Mouse (Mus musculus) midbrain, embryonic 15.5 days (tissue): ENCODE data around the gene Rab14. TPM values are rescaled to one million over a fixed set of nuclear protein-coding genes. Genes with fewer than 3 reads are reported as not detected.

Experiments used
- ATAC-seq: fragments of 200-750 bp; cut with Nextera tagmentation; replicated peaks from 2 replicates; pipeline ENCODE4 v1.8.0; 2017; ENCODE audit warnings: moderate TSS enrichment
- H3K27ac ChIP-seq: fragments of 300-500 bp; sonication (generic); 2 replicates; pipeline ENCODE4 v1.5.1; 2015; ENCODE audit warnings: mild to moderate bottlenecking, inconsistent platforms
- H3K27me3 ChIP-seq: fragments of 300-500 bp; sonication (generic); replicated peaks from 2 replicates; pipeline ENCODE4 v1.6.1; 2015; ENCODE audit warnings: inconsistent platforms
- H3K36me3 ChIP-seq: fragments of 300-500 bp; sonication (generic); replicated peaks from 2 replicates; pipeline ENCODE4 v1.6.1; 2015; ENCODE audit warnings: inconsistent platforms
- H3K4me1 ChIP-seq: fragments of 300-500 bp; sonication (generic); 2 replicates; pipeline ENCODE4 v1.6.1; 2015; ENCODE audit warnings: inconsistent platforms
- H3K4me2 ChIP-seq: fragments of 300-500 bp; sonication (generic); 2 replicates; pipeline ENCODE4 v1.6.1; 2015; ENCODE audit warnings: inconsistent platforms, mild to moderate bottlenecking, moderate library complexity
- H3K4me3 ChIP-seq: fragments of 300-500 bp; sonication (generic); 2 replicates; pipeline ENCODE4 v1.5.1; 2015; ENCODE audit warnings: mild to moderate bottlenecking, inconsistent platforms
- H3K9ac ChIP-seq: fragments of 300-500 bp; sonication (generic); 2 replicates; pipeline ENCODE4 v1.6.1; 2015; ENCODE audit warnings: mild to moderate bottlenecking, inconsistent platforms
- H3K9me3 ChIP-seq: fragments of 300-500 bp; sonication (generic); 2 replicates; pipeline ENCODE4 v1.6.1; 2016; ENCODE audit warnings: inconsistent platforms
- WGBS: fragments of 180-500 bp; shearing (Covaris S2); methylation state at CpG from one replicate; pipeline ENCODE4 v1.1.7; 2015; ENCODE audit warnings: mixed read lengths; 5-methylcytosine and 5-hydroxymethylcytosine counted together
- polyA plus RNA-seq: library from polyadenylated mRNA; unstranded; fragments of >200 nt; fragmentation: Nextera tagmentation; extraction: Ambion mirVana; gene quantifications from 2 replicates; pipeline ENCODE4 v1.2.1, GENCODE M21; 2015

Rab14 gene
- polyA plus RNA-seq: 400 and 424 TPM in 2 replicates

GRCm38 (mm10) chr2:35200898-35201668 lies at the start of gene Rab14:
Rab14 (minus strand) TSS chr2:35201120.
- peaks cover 26% of the 10 kb centered on the region for H3K4me1 ChIP-seq
- no peaks in the 10 kb centered on the region for H3K9me3 ChIP-seq
- peak within 1 kb of the TSS; percentile 99 for H3K9ac ChIP-seq
- peak; percentile 97 for ATAC-seq
- under 1% methylated on average over 42 of the region's 47 CpGs for WGBS
- H3K4me2 ChIP-seq: peak within 1 kb of the TSS; percentile 64
- peak within 1 kb of the TSS; percentile 95 for H3K27ac ChIP-seq
- no peaks in the 10 kb centered on the region for H3K36me3 ChIP-seq
- no peaks in the 10 kb centered on the region for H3K27me3 ChIP-seq
- H3K4me3 ChIP-seq: peak within 1 kb of the TSS; percentile 98

GRCm38 (mm10) chr2:35247763-35248162 lies 46.8 kb upstream of the Rab14 start:
- Histone ChIP-seq H3K27ac (no peak overlapping the region), H3K36me3 (no peaks in the 10 kb centered on the region), H3K9ac (no peak overlapping the region), H3K9me3 (no peaks in the 10 kb centered on the region), H3K27me3 (no peaks in the 10 kb centered on the region), H3K4me1 (no peaks in the 10 kb centered on the region), H3K4me2 (no peak overlapping the region), H3K4me3 (no peak overlapping the region)
- no peak for ATAC-seq
- 74% methylated on average over 5 of the region's 5 CpGs for WGBS

GRCm38 (mm10) chr2:35244241-35244640 lies 43.3 kb upstream of the Rab14 start:
- Histone ChIP-seq H3K9me3 (no peaks in the 10 kb centered on the region), H3K4me1 (no peaks in the 10 kb centered on the region), H3K4me3 (no peak overlapping the region), H3K27me3 (no peaks in the 10 kb centered on the region), H3K27ac (no peak overlapping the region), H3K4me2 (no peak overlapping the region), H3K9ac (no peak overlapping the region), H3K36me3 (no peaks in the 10 kb centered on the region)
- 52% methylated on average over 3 of the region's 3 CpGs for WGBS
- no peak for ATAC-seq

- WGBS: 82% methylated on average over 6 of the region's 6 CpGs
- no peaks in the 10 kb centered on the region for H3K36me3 ChIP-seq
- H3K27ac ChIP-seq: no peak overlapping the region
- H3K9me3 ChIP-seq: no peaks in the 10 kb centered on the region
- H3K9ac ChIP-seq: no peak overlapping the region
- no peaks in the 10 kb centered on the region for H3K27me3 ChIP-seq
- no peak for ATAC-seq
- H3K4me1 ChIP-seq: peaks cover 3% of the 10 kb centered on the region; the same call in 1 of the 2 replicates
- no peak overlapping the region for H3K4me3 ChIP-seq
- H3K4me2 ChIP-seq: no peak overlapping the region
Observed at GRCm38 (mm10) chr2:35235021-35235420, 34.1 kb upstream of the Rab14 start.

GRCm38 (mm10) chr2:35233898-35234297 lies 33.0 kb upstream of the Rab14 start:
- H3K9me3 ChIP-seq: no peaks in the 10 kb centered on the region
- H3K4me2 ChIP-seq: no peak overlapping the region
- ATAC-seq: no peak
- no peaks in the 10 kb centered on the region for H3K36me3 ChIP-seq
- no peak overlapping the region for H3K4me3 ChIP-seq
- H3K4me1 ChIP-seq: peaks cover 3% of the 10 kb centered on the region; the same call in 1 of the 2 replicates
- 34% methylated on average over 3 of the region's 3 CpGs for WGBS
- H3K27ac ChIP-seq: no peak overlapping the region
- H3K9ac ChIP-seq: no peak overlapping the region
- H3K27me3 ChIP-seq: no peaks in the 10 kb centered on the region

- no peak for ATAC-seq
- H3K36me3 ChIP-seq: no peaks in the 10 kb centered on the region
- H3K27ac ChIP-seq: no peak overlapping the region
Observed at GRCm38 (mm10) chr2:35232595-35233445, 31.9 kb upstream of the Rab14 start.

GRCm38 (mm10) chr2:35231871-35232270 lies 31.0 kb upstream of the Rab14 start:
- Histone ChIP-seq H3K4me3 (no peak overlapping the region), H3K4me2 (no peak overlapping the region), H3K27me3 (no peaks in the 10 kb centered on the region), H3K9me3 (no peaks in the 10 kb centered on the region), H3K4me1 (peaks cover 3% of the 10 kb centered on the region; the same call in 1 of the 2 replicates), H3K36me3 (no peaks in the 10 kb centered on the region), H3K9ac (no peak overlapping the region), H3K27ac (no peak overlapping the region)
- WGBS: 74% methylated on average over 2 of the region's 2 CpGs
- no peak for ATAC-seq

More at GRCm38 (mm10) chr2:35232595-35233445, 31.9 kb upstream of the Rab14 start:
- Histone ChIP-seq H3K4me2 (no peak overlapping the region), H3K9ac (no peak overlapping the region), H3K9me3 (no peaks in the 10 kb centered on the region), H3K4me3 (no peak overlapping the region), H3K27me3 (no peaks in the 10 kb centered on the region), H3K4me1 (peaks cover 3% of the 10 kb centered on the region; the same call in 1 of the 2 replicates)
- 66% methylated on average over 17 of the region's 17 CpGs for WGBS

- Histone ChIP-seq H3K4me1 (peaks cover 3% of the 10 kb centered on the region; the same call in 1 of the 2 replicates), H3K27me3 (no peaks in the 10 kb centered on the region), H3K4me3 (no peak overlapping the region), H3K36me3 (no peaks in the 10 kb centered on the region), H3K9me3 (no peaks in the 10 kb centered on the region), H3K27ac (no peak overlapping the region), H3K9ac (no peak overlapping the region), H3K4me2 (no peak overlapping the region)
- 21% methylated on average over 8 of the region's 8 CpGs for WGBS
- no peak for ATAC-seq
Observed at GRCm38 (mm10) chr2:35230215-35230614, 29.3 kb upstream of the Rab14 start.

- Histone ChIP-seq H3K4me3 (no peak overlapping the region), H3K27me3 (no peaks in the 10 kb centered on the region), H3K9ac (no peak overlapping the region), H3K4me2 (no peak overlapping the region), H3K9me3 (no peaks in the 10 kb centered on the region), H3K4me1 (peaks cover 3% of the 10 kb centered on the region; the same call in 1 of the 2 replicates), H3K27ac (no peak overlapping the region), H3K36me3 (no peaks in the 10 kb centered on the region)
- WGBS: 47% methylated on average over 4 of the region's 4 CpGs
- ATAC-seq: no peak
Observed at GRCm38 (mm10) chr2:35228145-35228544, 27.2 kb upstream of the Rab14 start.

- no peaks in the 10 kb centered on the region for H3K27me3 ChIP-seq
- H3K4me3 ChIP-seq: no peak overlapping the region
- no peak for ATAC-seq
- no peak overlapping the region for H3K4me2 ChIP-seq
- no peaks in the 10 kb centered on the region for H3K9me3 ChIP-seq
- WGBS: 93% methylated on average over 15 of the region's 15 CpGs
- H3K27ac ChIP-seq: no peak overlapping the region
- H3K36me3 ChIP-seq: no peaks in the 10 kb centered on the region
- H3K4me1 ChIP-seq: no peaks in the 10 kb centered on the region
- H3K9ac ChIP-seq: no peak overlapping the region
Observed at GRCm38 (mm10) chr2:35224285-35224684, 23.4 kb upstream of the Rab14 start.

- no peaks in the 10 kb centered on the region for H3K27me3 ChIP-seq
- WGBS: 74% methylated on average over 6 of the region's 6 CpGs
- no peak overlapping the region for H3K4me3 ChIP-seq
- no peaks in the 10 kb centered on the region for H3K4me1 ChIP-seq
- H3K4me2 ChIP-seq: no peak overlapping the region
- no peak overlapping the region for H3K27ac ChIP-seq
- H3K9ac ChIP-seq: no peak overlapping the region
- no peaks in the 10 kb centered on the region for H3K36me3 ChIP-seq
- no peak for ATAC-seq
- no peaks in the 10 kb centered on the region for H3K9me3 ChIP-seq
Observed at GRCm38 (mm10) chr2:35222822-35223391, 22.0 kb upstream of the Rab14 start.

- Histone ChIP-seq H3K4me3 (no peak overlapping the region), H3K4me1 (peaks cover 13% of the 10 kb centered on the region), H3K27me3 (no peaks in the 10 kb centered on the region), H3K9me3 (no peaks in the 10 kb centered on the region), H3K36me3 (no peaks in the 10 kb centered on the region), H3K4me2 (no peak overlapping the region), H3K27ac (no peak overlapping the region), H3K9ac (no peak overlapping the region)
- ATAC-seq: no peak
- 98% methylated on average over 3 of the region's 3 CpGs for WGBS
Observed at GRCm38 (mm10) chr2:35218736-35219135, 17.8 kb upstream of the Rab14 start.
